Mouse (Mus musculus): ENCODE data around the gene Bcl7b. TPM values are rescaled to one million over a fixed set of nuclear protein-coding genes. Genes with fewer than 3 reads are reported as not detected.
"Not testable (repeated sequence)": the region's sequence is repeated elsewhere in the genome, so short reads cannot be mapped to it uniquely, and the experiment has no call there.

The Bcl7b gene
- total RNA-seq, 2 experiments from 2014 or later = 72.6 to 77.5 TPM

DNA sequence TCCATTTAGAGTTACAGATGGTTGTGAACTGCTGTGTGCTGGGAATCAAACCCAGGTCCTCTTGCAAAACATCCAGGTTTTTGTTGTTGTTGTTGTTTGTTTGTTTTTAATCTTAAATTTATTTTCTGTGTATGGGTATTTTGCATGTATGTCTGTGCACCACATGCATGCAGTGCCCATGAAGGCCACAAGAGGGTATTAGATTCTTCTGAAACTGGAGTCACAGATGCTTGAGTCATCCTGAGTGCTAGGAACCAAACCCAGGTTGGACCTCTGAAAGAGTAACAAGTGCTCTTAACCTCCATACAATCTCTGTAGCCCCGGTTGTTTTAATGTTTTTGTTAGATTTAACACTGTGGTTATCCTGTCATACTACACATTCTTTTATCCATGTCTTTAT lies 40.1 kb downstream of the Bcl7b start:
- DNase-seq = no peak

GRCm38 (mm10) chr5:135216871-135217270 lies 48.8 kb downstream of the Bcl7b start:
- no peak for DNase-seq

DNA sequence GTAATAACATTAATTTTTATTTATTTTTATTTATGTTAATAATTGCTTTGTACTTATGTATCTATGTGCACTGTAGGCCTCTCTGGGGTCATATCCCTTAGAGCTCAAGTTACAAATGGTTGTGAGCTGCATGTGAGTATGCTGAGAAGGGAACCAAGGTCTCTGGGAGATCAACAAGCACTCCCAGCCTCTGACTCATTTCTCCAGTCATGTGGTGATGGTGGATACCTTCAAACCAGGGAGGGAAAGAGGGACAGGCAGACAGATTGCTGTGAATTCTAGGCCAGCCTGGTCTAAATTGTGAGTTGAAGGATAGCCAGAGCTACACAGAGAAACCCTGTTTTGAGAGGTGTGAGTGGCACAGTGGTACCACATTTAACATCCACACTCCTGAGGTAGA lies 52.9 kb downstream of the Bcl7b start:
- peak; percentile 45 to 52 for DNase-seq

GRCm38 (mm10) chr5:135222066-135222465 lies 54.0 kb downstream of the Bcl7b start:
- DNase-seq = no peak

GRCm38 (mm10) chr5:135224169-135224568 lies 56.1 kb downstream of the Bcl7b start:
- DNase-seq = no peak

DNA sequence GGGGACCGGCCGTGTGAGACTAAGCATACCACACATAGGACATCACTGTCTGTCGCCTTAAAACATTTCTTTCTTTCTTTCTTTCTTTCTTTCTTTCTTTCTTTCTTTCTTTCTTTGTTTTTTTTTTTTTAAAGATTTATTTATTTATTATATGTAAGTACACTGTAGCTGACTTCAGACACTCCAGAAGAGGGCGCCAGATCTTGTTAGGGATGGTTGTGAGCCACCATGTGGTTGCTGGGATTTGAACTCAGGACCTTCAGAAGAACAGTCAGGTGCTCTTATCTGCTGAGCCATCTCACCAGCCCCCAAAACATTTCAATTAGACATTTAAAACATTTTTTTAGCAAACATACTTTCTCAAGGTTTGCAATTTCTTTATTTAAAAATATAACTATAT lies 57.8 kb downstream of the Bcl7b start:
- not testable (repeated sequence) for DNase-seq

GRCm38 (mm10) chr5:135230186-135230585 lies 62.1 kb downstream of the Bcl7b start:
- no peak for DNase-seq

Small RNA genes lying within 50 kb of the gene (microRNA-seq; reads per million reads assigned to microRNA genes)
- gene Gm25315 = not detected

Other genes with a start within 250 kb of the Bcl7b start
- gene Mettl27, start 235.9 kb upstream of the Bcl7b start, total RNA-seq (2021) = 10 to 100 TPM; 18.5 to 29.9 TPM
- gene Cldn4, start 221.3 kb upstream of the Bcl7b start, total RNA-seq (2021) = not detected
- gene Cldn3, start 182.1 kb upstream of the Bcl7b start, total RNA-seq (2021) = under 1 TPM in 1 of 2 experiments, not detected in 1; 0.43 TPM
- gene Abhd11, start 159.1 kb upstream of the Bcl7b start, total RNA-seq (2021) = 10 to 100 TPM; 45.4 to 55.3 TPM
- 1 to 10 TPM; 6.8 to 7.7 TPM for gene Stx1a, start 144.8 kb upstream of the Bcl7b start, total RNA-seq (2021)
- gene Dnajc30, start 104.1 kb upstream of the Bcl7b start, total RNA-seq (2021) = 10 to 100 TPM; 28.1 to 34.6 TPM
- gene Bud23, start 103.3 kb upstream of the Bcl7b start, total RNA-seq (2021) = 10 to 100 TPM; 51.7 to 57.7 TPM
- gene Vps37d, start 90.0 kb upstream of the Bcl7b start, total RNA-seq (2021) = 1 to 10 TPM; 1.8 to 3.7 TPM
- 10 to 100 TPM; 47.4 to 73.6 TPM for gene Mlxipl, start 78.4 kb upstream of the Bcl7b start, total RNA-seq (2021)
- gene Tbl2, start 18.6 kb upstream of the Bcl7b start, total RNA-seq (2021) = 10 to 100 TPM; 28.9 to 40.9 TPM
- gene Baz1b, start 19.0 kb downstream of the Bcl7b start, total RNA-seq (2021) = 10 to 100 TPM; 72.1 to 90.4 TPM
- 1 to 10 TPM; 3.7 to 6.3 TPM for gene Fzd9, start 82.9 kb downstream of the Bcl7b start, total RNA-seq (2021)
- gene Fkbp6, start 181.8 kb downstream of the Bcl7b start, total RNA-seq (2021) = not detected
- not detected for gene Trim50, start 185.0 kb downstream of the Bcl7b start, total RNA-seq (2021)
- 10 to 100 TPM; 13.7 to 23.7 TPM for gene Nsun5, start 201.7 kb downstream of the Bcl7b start, total RNA-seq (2021)
- gene Pom121, start 226.3 kb downstream of the Bcl7b start, total RNA-seq (2021) = 10 to 100 TPM; 21.4 to 24.6 TPM

Measured in adrenal gland, postnatal 36 days (tissue).